Mouse (Mus musculus): ENCODE data around the gene Ube2ql1.

The Ube2ql1 gene

GRCm38 (mm10) chr13:69707496-69707895, 32.2 kb downstream of the Ube2ql1 start:
- DNase-seq: no peak

- no peak for DNase-seq
These were observed 32.8 kb downstream of the Ube2ql1 start for GRCm38 (mm10) chr13:69706919-69707318.

- no peak for DNase-seq
These were observed 36.2 kb downstream of the Ube2ql1 start for GRCm38 (mm10) chr13:69703505-69703904.

- no peak for DNase-seq
These were observed 38.3 kb downstream of the Ube2ql1 start for GRCm38 (mm10) chr13:69701397-69701796.

GRCm38 (mm10) chr13:69700827-69701226, 38.9 kb downstream of the Ube2ql1 start:
- no peak for DNase-seq

GRCm38 (mm10) chr13:69696333-69696991, 43.2 kb downstream of the Ube2ql1 start:
- peak; percentile 31 for DNase-seq

- peak; percentile 25 for DNase-seq
These were observed 48.6 kb downstream of the Ube2ql1 start for GRCm38 (mm10) chr13:69691074-69691473.

- no peak for DNase-seq
These were observed 52.7 kb downstream of the Ube2ql1 start for GRCm38 (mm10) chr13:69687023-69687422.

GRCm38 (mm10) chr13:69685406-69685818, 54.3 kb downstream of the Ube2ql1 start:
- DNase-seq: no peak

GRCm38 (mm10) chr13:69673921-69674618, 65.6 kb downstream of the Ube2ql1 start:
- DNase-seq: no peak

GRCm38 (mm10) chr13:69673197-69673920, 66.3 kb downstream of the Ube2ql1 start:
- DNase-seq: no peak

GRCm38 (mm10) chr13:69672565-69672964, 67.1 kb downstream of the Ube2ql1 start:
- DNase-seq: no peak

- no peak for DNase-seq
These were observed 67.6 kb downstream of the Ube2ql1 start for GRCm38 (mm10) chr13:69672121-69672520.

GRCm38 (mm10) chr13:69654508-69654907, 85.2 kb downstream of the Ube2ql1 start:
- no peak for DNase-seq
